Mouse (Mus musculus): Measurements from ENCODE around the gene Scml4. TPM values are rescaled to one million over a fixed set of nuclear protein-coding genes. Genes with fewer than 3 reads are reported as not detected.

Gene Scml4
- polyA plus RNA-seq, 1 experiment, result not detected

DNA sequence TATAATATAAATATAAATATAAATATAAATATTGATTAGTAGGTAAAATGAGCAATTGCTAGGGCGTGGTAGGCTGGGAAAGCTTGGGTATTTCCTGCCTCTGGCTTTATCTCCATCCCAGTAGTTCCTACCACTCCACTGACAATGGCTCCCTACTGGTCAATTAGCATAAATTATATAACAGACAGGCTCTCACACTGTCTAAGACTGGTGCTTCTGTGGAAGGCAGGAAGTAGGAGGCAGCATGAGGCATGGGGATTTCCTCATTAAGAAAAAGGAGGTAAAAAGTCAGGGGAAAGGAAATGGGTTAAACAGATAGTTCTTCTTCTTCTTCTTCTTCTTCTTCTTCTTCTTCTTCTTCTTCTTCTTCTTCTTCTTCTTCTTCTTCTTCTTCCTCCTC, 48.4 kb downstream of the Scml4 start:
- H3K27me3 ChIP-seq (ENCODE audit: control insufficient read depth), result no peaks in the 10 kb centered on the region
- no peak overlapping the region for H3K4me3 ChIP-seq (replicated peaks)
- no peaks in the 10 kb centered on the region for H3K4me1 ChIP-seq (ENCODE audit: control insufficient read depth)
- TF ChIP-seq TAL1 (IDR thresholded peaks at IDR 0.05; ENCODE audit: low read length) (no peak), GATA1 (IDR thresholded peaks at IDR 0.05; ENCODE audit: low read length) (no peak)
- no peaks in the 10 kb centered on the region for H3K9me3 ChIP-seq (ENCODE audit: control insufficient read depth, low read length)
- H3K36me3 ChIP-seq (ENCODE audit: control insufficient read depth), result no peaks in the 10 kb centered on the region

GRCm38 (mm10) chr10:42910567-42910966, 50.4 kb downstream of the Scml4 start:
- Histone ChIP-seq H3K9me3 (ENCODE audit: control insufficient read depth, low read length) (no peaks in the 10 kb centered on the region), H3K36me3 (ENCODE audit: control insufficient read depth) (no peaks in the 10 kb centered on the region), H3K27me3 (ENCODE audit: control insufficient read depth) (no peaks in the 10 kb centered on the region), H3K4me3 (replicated peaks) (no peak overlapping the region), H3K4me1 (ENCODE audit: control insufficient read depth) (peaks cover 2% of the 10 kb centered on the region)
- no peak for TF ChIP-seq TAL1 (IDR thresholded peaks at IDR 0.05; ENCODE audit: low read length)
- TF ChIP-seq GATA1 (IDR thresholded peaks at IDR 0.05; ENCODE audit: low read length), result no peak

DNA sequence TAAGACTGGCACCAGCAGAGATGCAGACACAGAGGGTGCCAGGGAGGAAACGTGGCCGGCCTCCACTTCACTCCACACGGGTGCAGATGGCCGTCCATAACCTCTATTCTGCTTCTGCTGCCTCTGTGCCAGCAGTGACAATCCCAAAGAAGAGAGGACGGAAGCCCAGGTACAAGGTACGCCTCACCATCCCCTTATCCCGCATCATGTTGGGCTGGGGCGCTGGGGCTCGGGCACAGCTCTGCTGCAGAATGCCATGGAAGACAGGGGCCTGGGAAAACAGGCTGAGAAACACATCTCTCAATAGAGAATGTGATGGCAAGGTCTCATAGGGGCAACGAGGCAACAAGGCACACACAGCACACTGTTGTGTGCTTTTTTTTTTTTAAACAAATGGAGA, 51.9 kb downstream of the Scml4 start:
- H3K36me3 ChIP-seq (ENCODE audit: control insufficient read depth), result no peaks in the 10 kb centered on the region
- H3K27me3 ChIP-seq (ENCODE audit: control insufficient read depth), result no peaks in the 10 kb centered on the region
- TF ChIP-seq GATA1 (IDR thresholded peaks at IDR 0.05; ENCODE audit: low read length) (no peak), TAL1 (IDR thresholded peaks at IDR 0.05; ENCODE audit: low read length) (no peak)
- H3K4me3 ChIP-seq (replicated peaks), result no peak overlapping the region
- H3K9me3 ChIP-seq (ENCODE audit: control insufficient read depth, low read length), result no peaks in the 10 kb centered on the region
- peaks cover 2% of the 10 kb centered on the region for H3K4me1 ChIP-seq (ENCODE audit: control insufficient read depth)

DNA sequence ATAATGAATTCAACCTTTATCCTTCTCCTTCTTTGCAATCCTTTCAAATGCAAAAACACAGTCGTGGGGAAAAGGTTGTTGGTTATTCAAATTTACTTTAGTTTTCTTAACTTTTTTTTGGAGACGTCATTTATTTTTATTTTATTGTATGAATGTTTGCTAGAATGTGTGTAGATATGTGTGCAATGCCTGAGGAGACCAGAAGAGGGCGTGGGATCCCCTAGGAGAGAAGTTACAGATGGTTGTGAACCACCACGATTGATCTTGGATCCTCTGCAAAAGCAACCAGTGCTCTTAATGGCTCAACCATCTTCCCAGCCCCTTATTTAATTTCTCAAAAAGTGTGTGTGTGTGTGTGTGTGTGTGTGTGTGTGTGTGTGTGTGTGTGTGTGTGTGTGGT, 53.0 kb downstream of the Scml4 start:
- Histone ChIP-seq H3K27me3 (ENCODE audit: control insufficient read depth) (no peaks in the 10 kb centered on the region), H3K4me1 (ENCODE audit: control insufficient read depth) (peaks cover 2% of the 10 kb centered on the region), H3K4me3 (replicated peaks) (no peak overlapping the region), H3K9me3 (ENCODE audit: control insufficient read depth, low read length) (no peaks in the 10 kb centered on the region), H3K36me3 (ENCODE audit: control insufficient read depth) (no peaks in the 10 kb centered on the region)
- TF ChIP-seq TAL1 (IDR thresholded peaks at IDR 0.05; ENCODE audit: low read length) (no peak), GATA1 (IDR thresholded peaks at IDR 0.05; ENCODE audit: low read length) (no peak)

- no peak overlapping the region for H3K4me3 ChIP-seq (replicated peaks)
- TF ChIP-seq GATA1 (IDR thresholded peaks at IDR 0.05; ENCODE audit: low read length) (no peak), TAL1 (IDR thresholded peaks at IDR 0.05; ENCODE audit: low read length) (no peak)
- no peaks in the 10 kb centered on the region for H3K9me3 ChIP-seq (ENCODE audit: control insufficient read depth, low read length)
- no peaks in the 10 kb centered on the region for H3K36me3 ChIP-seq (ENCODE audit: control insufficient read depth)
- H3K27me3 ChIP-seq (ENCODE audit: control insufficient read depth), result no peaks in the 10 kb centered on the region
- H3K4me1 ChIP-seq (ENCODE audit: control insufficient read depth), result peaks cover 2% of the 10 kb centered on the region
These were observed 54.0 kb downstream of the Scml4 start for GRCm38 (mm10) chr10:42914146-42914545.

GRCm38 (mm10) chr10:42917355-42917754, 57.2 kb downstream of the Scml4 start:
- Histone ChIP-seq H3K4me1 (ENCODE audit: control insufficient read depth) (peaks cover 2% of the 10 kb centered on the region), H3K4me3 (replicated peaks) (no peak overlapping the region), H3K36me3 (ENCODE audit: control insufficient read depth) (no peaks in the 10 kb centered on the region), H3K27me3 (ENCODE audit: control insufficient read depth) (no peaks in the 10 kb centered on the region), H3K9me3 (ENCODE audit: control insufficient read depth, low read length) (no peaks in the 10 kb centered on the region)
- no peak for TF ChIP-seq GATA1 (IDR thresholded peaks at IDR 0.05; ENCODE audit: low read length)
- TF ChIP-seq TAL1 (IDR thresholded peaks at IDR 0.05; ENCODE audit: low read length), result no peak

- Histone ChIP-seq H3K36me3 (ENCODE audit: control insufficient read depth) (no peaks in the 10 kb centered on the region), H3K4me3 (replicated peaks) (no peak overlapping the region), H3K27me3 (ENCODE audit: control insufficient read depth) (no peaks in the 10 kb centered on the region), H3K9me3 (ENCODE audit: control insufficient read depth, low read length) (peaks cover 3% of the 10 kb centered on the region), H3K4me1 (ENCODE audit: control insufficient read depth) (no peaks in the 10 kb centered on the region)
- TF ChIP-seq TAL1 (IDR thresholded peaks at IDR 0.05; ENCODE audit: low read length), result no peak
- TF ChIP-seq GATA1 (IDR thresholded peaks at IDR 0.05; ENCODE audit: low read length), result no peak
These were observed 59.6 kb downstream of the Scml4 start for GRCm38 (mm10) chr10:42919786-42920185.

DNA sequence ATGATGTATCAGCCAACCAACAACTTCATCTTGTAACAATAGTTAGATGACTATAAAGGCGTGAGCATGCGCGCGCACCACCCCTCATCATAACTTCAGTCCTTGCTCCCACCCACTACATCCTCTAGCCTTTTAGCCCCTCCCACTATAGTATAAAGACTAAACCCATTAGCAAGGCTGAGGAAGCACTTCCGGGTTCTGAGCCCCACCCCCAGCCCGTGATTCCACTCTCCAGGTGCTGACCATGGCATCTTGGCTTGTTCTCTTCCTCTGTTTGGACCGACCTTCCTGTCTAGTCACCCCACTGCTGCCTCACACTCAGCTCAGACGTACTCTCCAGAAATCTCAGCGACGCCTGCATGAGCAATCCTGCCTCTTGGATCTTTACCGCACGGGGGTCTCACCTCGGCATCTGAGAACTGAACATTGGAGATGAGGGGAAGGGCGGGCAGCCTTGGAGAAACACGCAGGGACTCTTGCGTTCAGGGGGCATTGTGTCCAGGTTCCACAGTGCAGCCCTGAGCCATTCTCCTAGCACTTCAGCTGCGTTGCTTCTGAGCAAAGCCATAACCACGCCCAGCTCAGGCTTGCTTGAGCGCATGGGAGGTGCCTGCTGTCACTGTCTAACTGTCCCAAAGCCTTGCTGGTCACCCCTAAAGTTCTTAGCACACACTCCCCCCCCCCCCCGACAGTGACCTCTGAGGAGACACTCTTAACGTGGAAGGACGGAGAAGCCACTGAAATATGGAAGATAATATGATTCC, 65.1 kb downstream of the Scml4 start:
- no peak for TF ChIP-seq GATA1 (IDR thresholded peaks at IDR 0.05; ENCODE audit: low read length)
- no peak for TF ChIP-seq TAL1 (IDR thresholded peaks at IDR 0.05; ENCODE audit: low read length)
- Histone ChIP-seq H3K4me1 (ENCODE audit: control insufficient read depth) (no peaks in the 10 kb centered on the region), H3K36me3 (ENCODE audit: control insufficient read depth) (no peaks in the 10 kb centered on the region), H3K9me3 (ENCODE audit: control insufficient read depth, low read length) (peaks cover 3% of the 10 kb centered on the region), H3K4me3 (replicated peaks) (no peak overlapping the region), H3K27me3 (ENCODE audit: control insufficient read depth) (no peaks in the 10 kb centered on the region)

DNA sequence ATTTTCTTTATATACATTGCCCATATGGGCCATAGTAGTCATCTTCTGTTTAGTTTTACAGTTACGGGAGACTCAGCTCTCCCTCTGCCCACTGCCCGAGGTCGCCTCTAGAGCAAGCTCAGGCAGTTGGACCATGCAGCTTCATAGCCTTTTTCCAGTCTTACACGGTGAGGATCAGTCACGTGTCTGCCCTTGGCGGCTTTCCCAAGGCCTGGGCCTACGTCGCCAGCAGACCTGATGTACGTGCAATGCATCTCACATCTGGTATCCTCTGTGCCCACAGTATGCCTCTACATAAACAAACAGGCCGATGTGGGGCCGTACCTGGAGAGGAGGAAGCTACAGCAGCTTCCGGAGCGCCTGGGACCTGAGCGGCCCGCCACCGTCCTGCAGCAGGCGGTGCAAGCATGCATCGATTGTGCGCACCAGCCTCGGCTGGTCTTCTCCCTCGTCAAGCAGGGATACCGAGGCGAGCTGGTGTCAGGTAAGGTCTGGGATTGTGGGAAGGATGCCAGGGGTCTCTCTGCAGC, 70.0 kb downstream of the Scml4 start:
- Histone ChIP-seq H3K27me3 (ENCODE audit: control insufficient read depth) (no peaks in the 10 kb centered on the region), H3K36me3 (ENCODE audit: control insufficient read depth) (no peaks in the 10 kb centered on the region), H3K4me3 (replicated peaks) (no peak overlapping the region), H3K4me1 (ENCODE audit: control insufficient read depth) (no peaks in the 10 kb centered on the region), H3K9me3 (ENCODE audit: control insufficient read depth, low read length) (no peaks in the 10 kb centered on the region)
- TF ChIP-seq TAL1 (IDR thresholded peaks at IDR 0.05; ENCODE audit: low read length) (no peak), GATA1 (IDR thresholded peaks at IDR 0.05; ENCODE audit: low read length) (no peak)

All from erythroblast, embryonic 14.5 days (primary cell).